Mouse (Mus musculus): ENCODE data around the gene Babam2. TPM values are rescaled to one million over a fixed set of nuclear protein-coding genes. Genes with fewer than 3 reads are reported as not detected.

Babam2 gene
- total RNA-seq, 2 experiments from 2014 or later = 38.1 to 39.1 TPM

GRCm38 (mm10) chr5:31974614-31975168, 277.2 kb downstream of the Babam2 start:
- DNase-seq = no peak
- intact Hi-C loops (cut with DNase I) = no loop called here

- intact Hi-C loops (cut with DNase I) = no loop called here
- DNase-seq = no peak
Observed at GRCm38 (mm10) chr5:31982061-31982460, 284.6 kb downstream of the Babam2 start.

- DNase-seq = no peak
Observed at GRCm38 (mm10) chr5:31983161-31983560, 285.7 kb downstream of the Babam2 start.

GRCm38 (mm10) chr5:31983817-31984368, 286.4 kb downstream of the Babam2 start:
- intact Hi-C loops (cut with DNase I) = no loop called here
- DNase-seq = no peak

More at GRCm38 (mm10) chr5:31983161-31983560, 285.7 kb downstream of the Babam2 start:
- intact Hi-C loops (cut with DNase I) = no loop called here

- no peak for DNase-seq
- intact Hi-C loops (cut with DNase I) = no loop called here
Observed at GRCm38 (mm10) chr5:31984369-31984961, 287.0 kb downstream of the Babam2 start.

GRCm38 (mm10) chr5:31985021-31985420, 287.5 kb downstream of the Babam2 start:
- intact Hi-C loops (cut with DNase I) = no loop called here
- DNase-seq = no peak

- no peak for DNase-seq
- intact Hi-C loops (cut with DNase I) = no loop called here
Observed at GRCm38 (mm10) chr5:31987541-31988307, 290.2 kb downstream of the Babam2 start.

- DNase-seq = no peak
- intact Hi-C loops (cut with DNase I) = no loop called here
Observed at GRCm38 (mm10) chr5:31997189-31997954, 299.9 kb downstream of the Babam2 start.

- DNase-seq = no peak
- intact Hi-C loops (cut with DNase I) = no loop called here
Observed at GRCm38 (mm10) chr5:31998806-31999205, 301.3 kb downstream of the Babam2 start.

- intact Hi-C loops (cut with DNase I) = no loop called here
- DNase-seq = no peak
Observed at GRCm38 (mm10) chr5:32000076-32000475, 302.6 kb downstream of the Babam2 start.

GRCm38 (mm10) chr5:32001266-32001665, 303.8 kb downstream of the Babam2 start:
- DNase-seq = no peak
- intact Hi-C loops (cut with DNase I) = no loop called here

GRCm38 (mm10) chr5:32001771-32002170, 304.3 kb downstream of the Babam2 start:
- no peak for DNase-seq
- intact Hi-C loops (cut with DNase I) = no loop called here

GRCm38 (mm10) chr5:32008401-32008800, 310.9 kb downstream of the Babam2 start:
- intact Hi-C loops (cut with DNase I) = no loop called here
- no peak for DNase-seq

GRCm38 (mm10) chr5:32010056-32010455, 312.6 kb downstream of the Babam2 start:
- DNase-seq = no peak
- intact Hi-C loops (cut with DNase I) = no loop called here

GRCm38 (mm10) chr5:32013053-32013452, 315.6 kb downstream of the Babam2 start:
- no peak for DNase-seq

GRCm38 (mm10) chr5:32014786-32015185, 317.3 kb downstream of the Babam2 start:
- no peak for DNase-seq
- intact Hi-C loops (cut with DNase I) = no loop called here

More at GRCm38 (mm10) chr5:32013053-32013452, 315.6 kb downstream of the Babam2 start:
- intact Hi-C loops (cut with DNase I) = no loop called here

GRCm38 (mm10) chr5:32015949-32016478, 318.5 kb downstream of the Babam2 start:
- intact Hi-C loops (cut with DNase I) = no loop called here
- no peak for DNase-seq

GRCm38 (mm10) chr5:32017686-32018085, 320.2 kb downstream of the Babam2 start:
- intact Hi-C loops (cut with DNase I) = no loop called here
- no peak for DNase-seq

GRCm38 (mm10) chr5:32018276-32018675, 320.8 kb downstream of the Babam2 start:
- DNase-seq = no peak
- intact Hi-C loops (cut with DNase I) = no loop called here

GRCm38 (mm10) chr5:32029834-32030433, 332.4 kb downstream of the Babam2 start:
- intact Hi-C loops (cut with DNase I) = no loop called here
- DNase-seq = no peak

Measured in left cerebral cortex, postnatal 4 days (tissue).